Mouse (Mus musculus) R1 (cell line): Measurements from ENCODE around the gene Cfap45.

ENCODE experiments used
- DNase-seq: peaks from one replicate; pipeline ENCODE4 v3.0.0-alpha.2; 2018; ENCODE audit warnings: low read depth, low spot score

The Cfap45 gene

DNA sequence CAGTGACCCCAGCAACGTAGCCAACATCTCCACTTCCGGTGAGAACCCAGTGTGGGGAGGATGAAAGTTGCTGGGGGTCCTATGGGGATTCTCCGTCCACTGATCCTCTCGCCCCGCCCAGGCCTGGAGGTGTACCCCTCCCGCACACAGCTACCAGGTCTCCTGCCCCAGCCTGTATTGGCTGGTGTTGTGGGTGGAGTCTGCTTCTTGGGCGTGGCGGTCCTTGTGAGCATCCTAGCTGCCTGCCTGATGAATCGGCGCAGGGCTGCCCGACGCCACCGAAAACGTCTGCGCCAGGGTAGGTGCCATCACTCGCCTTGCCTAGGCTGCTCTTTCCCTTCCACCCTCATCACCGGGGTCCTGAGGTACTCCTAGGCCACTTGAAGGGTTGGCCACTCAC is 24.6 kb upstream of the Cfap45 start:
- peak; percentile 74 for DNase-seq

DNA sequence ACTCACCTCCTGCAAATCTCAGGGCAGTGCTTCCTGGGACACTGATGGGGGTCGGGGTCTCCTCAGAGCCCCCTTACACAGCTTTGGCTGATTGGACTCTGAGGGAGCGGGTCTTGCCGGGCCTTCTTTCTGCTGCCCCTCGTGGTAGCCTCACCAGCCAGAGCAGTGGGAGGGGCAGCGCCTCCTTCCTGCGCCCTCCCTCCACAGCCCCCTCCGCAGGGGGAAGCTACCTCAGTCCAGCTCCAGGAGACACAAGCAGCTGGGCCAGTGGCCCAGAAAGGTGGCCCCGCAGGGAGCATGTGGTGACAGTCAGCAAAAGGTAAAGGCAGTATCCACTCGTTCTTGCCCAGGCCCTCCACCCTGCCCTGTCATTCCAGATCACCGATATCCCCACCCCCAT is 23.2 kb upstream of the Cfap45 start:
- DNase-seq = no peak

DNA sequence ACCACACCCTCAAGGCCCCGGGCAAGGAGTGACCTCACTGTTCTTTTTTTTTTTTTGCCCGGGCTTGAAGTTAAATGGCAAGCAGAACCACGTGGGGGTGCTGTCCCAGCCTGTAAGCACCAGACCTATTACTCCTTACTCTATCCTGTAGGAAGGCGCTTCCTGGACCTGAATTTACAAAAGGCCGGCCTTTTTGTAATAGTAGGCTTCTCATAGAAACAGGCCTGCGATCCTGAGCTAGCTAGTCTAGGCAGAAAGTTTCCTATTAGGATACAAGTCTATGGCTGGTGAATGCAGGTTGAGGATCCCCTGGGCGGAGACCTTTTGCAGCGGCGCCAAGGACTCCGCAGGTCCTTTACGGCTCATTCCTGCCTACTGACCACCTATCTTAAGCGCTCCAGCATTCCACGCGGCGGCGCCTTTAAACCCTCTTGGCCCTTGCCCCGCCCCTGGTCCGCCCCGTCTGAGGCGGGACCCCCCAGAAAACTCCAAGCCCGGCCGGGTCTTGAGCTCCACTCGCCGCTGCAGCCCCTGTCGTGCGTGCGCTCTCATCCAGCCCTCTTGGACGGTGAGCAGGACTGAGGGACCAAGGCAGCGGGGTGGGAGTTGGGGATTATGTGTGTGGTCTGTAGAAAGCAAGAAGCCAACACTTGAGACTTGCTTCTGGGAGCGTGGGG is 20.7 kb upstream of the Cfap45 start, which contains the start of gene Tagln2:
Gene Tagln2 (plus strand): TSS at position 283 of the 677 bp plus-strand sequence.
- DNase-seq = peak; percentile 91

DNA sequence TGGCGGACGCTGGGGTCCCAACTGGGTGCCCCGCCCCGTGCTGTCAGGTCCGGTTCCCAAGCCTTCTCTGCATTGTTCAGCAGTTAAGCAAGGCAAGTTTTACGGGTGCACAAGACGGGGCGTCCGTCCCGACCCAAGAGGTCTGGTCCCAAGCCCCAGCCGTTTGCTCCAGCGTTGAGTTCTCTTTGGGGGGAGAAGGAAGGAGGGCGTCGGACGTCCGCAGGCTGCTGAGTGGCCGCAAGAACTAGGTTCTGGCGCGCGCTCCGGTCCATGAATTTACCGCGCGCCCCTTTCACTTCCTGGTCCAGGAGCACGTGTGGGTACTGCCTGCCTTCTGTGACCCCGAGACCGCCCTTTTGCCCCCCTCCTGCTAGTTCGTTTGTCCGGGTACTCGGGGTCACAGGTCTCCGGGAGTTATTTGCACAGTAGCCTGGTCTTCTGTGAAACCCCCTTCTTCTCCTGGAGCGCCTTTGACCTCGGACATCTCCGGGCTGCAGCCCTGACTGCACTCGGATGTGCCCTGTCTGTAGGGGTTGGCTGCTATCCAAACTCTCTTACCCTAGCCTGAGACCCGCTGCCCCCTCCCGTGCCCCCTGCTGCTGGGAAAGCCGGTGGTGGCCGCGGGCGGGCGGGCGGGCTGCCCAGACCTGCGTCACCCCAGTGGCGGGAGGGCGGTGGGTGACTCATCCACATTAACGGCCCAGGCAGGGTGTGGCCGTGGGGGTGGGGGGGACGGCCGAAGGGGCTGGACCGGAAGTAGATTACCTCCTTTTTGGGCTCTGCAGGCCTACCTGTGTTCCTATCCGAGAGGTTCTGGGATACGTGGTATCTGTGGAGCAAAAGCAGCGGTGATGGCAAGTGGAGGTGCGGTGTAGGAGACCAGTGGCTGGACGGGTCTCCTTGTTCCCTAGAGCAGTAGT is 19.9 kb upstream of the Cfap45 start:
- peak; percentile 52 for DNase-seq

DNA sequence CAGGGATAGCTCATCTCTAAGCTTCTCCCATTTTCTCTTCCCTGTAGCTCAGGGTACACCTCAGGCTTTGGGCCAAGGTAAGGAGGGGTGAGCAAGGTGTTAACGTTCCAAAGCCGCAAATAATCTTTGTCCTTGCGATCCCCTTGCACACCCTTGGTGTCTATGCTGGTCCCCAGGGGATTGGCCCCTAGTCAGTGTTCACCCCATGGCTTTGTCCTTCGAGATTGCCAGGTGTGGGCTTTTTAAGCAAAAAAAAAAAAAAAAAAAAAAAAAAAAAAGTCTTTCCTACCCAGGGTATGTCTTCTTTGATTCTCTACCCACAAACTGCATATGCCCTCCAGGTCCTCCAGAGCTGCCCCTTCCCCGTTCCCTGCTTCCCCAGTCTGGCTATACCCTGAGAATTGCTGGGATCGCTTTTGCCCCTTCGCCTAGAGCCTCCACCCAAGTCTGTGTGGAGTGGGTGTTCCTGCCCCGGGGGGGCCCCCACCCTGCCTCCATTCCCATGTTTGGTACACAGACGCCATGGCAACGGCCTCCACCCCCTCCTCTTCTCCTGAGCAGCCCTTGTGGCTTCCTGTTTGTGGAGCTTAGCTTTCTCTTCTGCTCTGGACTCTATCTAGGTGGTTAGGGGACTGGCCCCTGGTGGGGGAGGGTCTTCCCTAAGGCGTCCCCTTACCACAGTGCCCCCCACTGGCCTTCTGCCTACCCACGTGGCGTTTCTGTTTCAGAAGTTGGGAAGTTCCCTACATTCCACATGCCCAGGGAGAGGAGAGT is 19.0 kb upstream of the Cfap45 start:
- DNase-seq = peak; percentile 64

DNA sequence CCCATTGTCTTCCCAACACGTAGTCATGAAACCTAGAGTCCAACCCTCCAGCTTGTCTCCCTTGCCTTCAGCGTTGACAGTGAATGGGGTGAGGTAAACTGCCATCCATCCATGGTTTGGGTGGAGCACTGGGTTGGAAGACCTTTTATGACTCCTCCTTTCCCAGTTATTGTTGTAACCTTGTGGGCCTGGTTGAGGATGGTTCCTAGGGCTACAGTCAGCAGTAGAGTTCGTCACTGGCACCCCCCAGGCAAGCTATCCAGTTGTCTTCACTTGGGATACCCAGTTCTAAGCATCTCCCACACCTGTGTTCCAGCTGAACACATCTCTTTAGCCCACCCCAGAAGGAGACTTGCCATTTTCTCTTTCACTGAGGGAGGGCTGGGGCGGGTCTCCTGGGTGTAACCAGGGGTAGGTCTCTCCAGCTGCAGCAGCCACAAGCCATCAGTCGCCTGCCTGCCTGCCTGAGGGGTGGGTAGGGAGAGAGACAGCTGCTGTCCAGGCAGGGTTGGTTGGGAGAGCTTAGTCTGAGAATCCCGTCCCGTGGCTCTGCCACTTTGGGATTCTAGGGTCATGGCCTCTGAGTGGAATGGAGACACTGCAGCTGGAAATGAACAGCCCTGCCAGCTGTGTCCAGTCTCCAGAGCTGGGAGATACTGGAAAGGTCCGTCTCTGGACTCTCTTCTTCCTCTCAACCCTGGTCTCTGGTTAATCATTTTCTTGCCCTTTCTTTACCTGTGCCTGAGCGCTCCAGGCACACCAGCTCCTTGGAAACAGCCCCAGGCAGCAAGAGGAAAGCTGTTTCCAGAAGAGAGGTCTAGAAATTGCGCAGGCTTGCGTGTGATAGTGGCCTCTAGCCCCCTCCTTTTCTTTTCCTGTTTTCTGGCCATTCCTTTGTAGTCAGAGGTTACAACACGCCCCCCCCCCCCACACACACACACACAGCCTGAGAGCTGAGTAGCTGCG is 18.2 kb upstream of the Cfap45 start:
- no peak for DNase-seq

DNA sequence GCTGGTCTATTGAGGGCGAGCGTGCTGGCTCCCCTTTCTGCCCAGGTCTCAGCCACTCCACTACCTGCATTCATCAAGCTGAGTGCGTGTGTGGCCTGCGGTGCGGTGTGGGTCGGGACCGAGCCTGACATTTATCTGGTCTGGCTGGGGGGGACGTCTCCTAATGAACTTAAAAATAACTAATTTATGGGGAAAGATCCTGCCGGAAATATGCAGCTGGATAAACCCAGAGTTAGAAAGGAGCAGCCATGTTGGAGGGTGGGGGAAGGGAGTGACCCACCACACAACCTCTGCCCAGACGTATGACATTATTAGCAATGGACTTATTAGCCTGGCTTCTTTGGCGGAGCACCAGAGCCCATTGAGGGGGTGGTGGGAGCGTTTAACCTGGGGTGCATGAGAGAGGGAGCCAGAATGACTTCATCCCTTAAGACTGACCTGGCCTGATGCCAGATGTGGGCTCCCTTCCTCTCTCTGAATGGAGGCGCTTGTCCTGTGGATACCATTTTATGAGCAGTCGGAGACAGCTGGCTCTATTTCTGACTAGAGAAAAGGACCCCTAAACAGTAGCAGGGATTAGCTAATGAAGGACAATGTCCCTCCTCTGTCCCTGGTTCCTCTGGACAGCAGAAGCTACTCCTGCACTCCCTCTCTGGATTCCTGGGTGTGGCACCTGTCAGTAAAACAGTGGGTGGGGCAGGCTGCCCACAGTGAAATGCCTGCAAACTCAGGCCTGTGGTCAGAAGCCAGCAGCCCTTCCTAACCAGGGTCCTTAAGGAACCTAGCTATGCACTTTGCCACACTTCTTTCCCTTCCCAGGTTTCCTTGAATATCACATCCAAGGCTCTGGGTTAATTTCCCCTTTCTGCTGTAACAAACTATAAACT is 17.2 kb upstream of the Cfap45 start:
- no peak for DNase-seq

DNA sequence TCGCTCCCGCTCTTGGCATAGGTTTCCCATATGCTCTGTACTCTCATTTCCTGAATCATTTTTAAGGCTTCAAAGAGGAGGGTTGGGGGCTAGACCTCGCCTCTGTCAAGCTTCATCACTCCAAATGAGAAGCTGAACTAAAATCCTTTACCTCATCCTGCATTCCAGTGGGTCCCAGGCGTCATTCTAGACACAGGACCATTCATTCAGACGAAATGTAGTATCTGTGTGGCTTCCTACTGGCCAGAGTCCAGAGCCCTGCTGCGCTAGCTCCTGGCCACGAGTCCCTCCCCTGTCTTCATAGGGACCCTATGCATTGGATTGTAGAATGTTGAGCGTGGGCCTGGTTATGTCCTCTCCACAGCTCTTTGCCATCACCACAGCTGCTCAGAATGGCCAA is 15.8 kb upstream of the Cfap45 start:
- DNase-seq = no peak

DNA sequence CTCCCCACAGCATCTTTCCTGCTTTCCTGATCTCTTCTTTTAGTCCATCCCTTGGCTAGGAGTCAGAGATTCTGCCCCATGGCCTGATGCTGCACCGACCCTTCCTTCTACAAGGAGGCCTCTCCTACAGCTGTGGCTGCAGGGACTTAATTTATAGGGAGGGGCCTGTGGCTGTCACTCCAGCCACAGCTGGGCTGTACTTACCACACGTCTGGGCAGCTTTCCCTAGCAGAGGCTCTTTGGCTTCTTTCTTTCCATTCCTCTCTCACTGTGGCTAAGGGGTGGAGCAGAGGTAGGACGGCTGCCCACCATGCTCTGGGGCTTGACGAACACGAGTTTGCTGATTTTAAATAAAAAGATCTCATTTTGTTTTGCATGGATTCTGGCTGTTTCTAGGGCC is 13.6 kb upstream of the Cfap45 start:
- DNase-seq = no peak

DNA sequence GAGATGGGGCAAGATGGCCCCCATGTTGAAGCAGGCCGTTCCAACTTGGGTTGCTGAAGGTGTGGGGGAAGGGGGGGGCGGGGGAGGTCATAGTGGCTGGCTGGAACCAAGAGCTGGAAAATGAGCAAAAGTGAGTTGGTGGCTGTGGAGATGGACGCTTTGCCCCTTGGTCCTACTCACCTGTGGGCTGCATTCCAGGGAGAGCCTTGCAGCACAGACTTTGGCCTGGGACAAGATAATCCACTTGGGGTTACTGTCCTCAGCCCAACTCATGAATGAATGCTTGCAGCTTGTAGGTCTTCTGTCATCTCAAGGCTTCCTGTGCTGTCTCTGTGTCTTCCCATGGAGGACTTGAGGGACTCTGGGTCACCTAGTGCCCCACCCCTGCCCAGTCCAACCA is 12.9 kb upstream of the Cfap45 start:
- DNase-seq = no peak

DNA sequence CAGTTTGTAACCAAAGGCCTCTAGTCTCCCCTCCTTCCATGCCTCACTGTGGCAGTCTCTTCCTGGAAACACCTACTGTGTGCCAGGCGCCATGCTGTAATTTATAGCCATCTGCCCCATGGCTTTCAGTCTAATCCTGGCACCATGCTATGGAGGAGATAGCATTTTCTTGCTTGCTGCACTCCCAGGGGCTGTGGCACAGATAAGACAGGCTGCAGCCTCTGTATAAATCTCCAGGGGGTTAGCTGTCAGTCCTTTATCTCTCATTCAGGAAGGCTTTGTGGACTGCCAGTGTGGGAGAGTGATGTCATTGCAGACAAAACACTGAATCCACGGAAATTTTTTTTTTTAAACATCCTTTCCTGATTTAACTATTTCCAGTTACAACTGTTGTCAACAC is 12.4 kb upstream of the Cfap45 start:
- DNase-seq = no peak

DNA sequence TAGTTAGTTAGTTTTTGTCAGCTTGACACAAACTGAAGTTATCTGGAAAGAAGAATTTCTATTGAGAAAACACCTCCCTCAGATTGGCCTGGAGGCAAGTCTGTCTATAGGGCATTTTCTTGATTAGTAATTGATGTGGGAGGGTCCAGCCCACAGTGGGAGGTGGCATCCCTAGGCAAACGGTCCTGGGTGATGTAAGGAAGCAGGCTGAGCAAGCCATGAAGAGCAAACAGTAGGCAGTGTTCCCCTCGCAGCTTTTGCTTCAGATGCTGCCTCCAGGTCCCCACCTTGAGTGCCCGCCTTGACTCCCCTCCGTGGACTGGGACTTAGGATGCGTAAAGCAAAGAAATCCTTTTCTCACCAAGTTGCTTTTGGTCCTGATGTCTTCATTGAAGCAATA is 11.4 kb upstream of the Cfap45 start:
- no peak for DNase-seq

DNA sequence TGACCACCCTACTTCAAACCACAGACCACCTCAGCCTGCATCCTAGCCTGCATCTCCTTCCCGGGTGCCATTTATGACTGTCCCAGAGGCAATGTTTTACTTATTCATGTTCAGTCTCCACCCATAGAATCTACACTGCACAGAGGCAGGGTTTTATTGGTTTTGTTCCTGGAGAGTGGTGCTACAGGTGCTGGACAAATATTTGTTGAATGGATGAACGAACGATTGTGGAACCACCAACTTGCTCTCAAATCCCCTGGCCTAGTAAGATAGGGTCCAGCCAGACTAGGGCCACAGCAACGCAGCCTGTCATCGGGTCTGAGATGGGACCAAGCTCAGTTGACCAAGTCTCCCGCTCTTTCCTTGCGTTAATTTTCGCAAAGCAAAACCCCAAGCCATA is 10.6 kb upstream of the Cfap45 start:
- no peak for DNase-seq

DNA sequence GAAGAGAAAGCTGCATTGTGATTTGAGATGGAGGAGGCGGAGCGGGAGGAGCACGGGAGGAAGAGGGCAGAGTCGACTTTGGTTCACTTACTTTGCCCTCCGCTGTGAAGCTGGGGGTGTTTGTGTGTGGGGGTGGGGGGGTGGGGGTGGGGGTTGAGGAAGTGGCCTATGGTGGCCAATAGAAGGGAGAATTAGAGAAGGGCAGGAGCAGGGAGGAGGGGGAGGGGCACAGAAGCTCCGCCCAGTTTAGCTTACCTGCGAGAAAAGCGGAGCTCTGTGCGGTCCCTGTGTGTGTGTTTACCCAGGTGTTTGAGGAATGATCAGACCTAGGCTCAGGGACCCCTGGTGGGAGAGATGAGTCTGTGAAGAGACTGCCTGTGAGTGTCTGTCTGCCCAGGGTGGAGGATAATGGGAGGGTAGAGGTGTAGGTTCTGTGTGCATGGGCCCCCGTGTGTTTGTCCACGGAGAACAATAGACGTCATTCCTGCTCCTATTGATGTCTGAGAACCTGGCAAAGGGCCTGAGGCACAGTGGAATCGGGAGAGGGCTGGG is 10.1 kb upstream of the Cfap45 start:
- DNase-seq = peak; percentile 76

DNA sequence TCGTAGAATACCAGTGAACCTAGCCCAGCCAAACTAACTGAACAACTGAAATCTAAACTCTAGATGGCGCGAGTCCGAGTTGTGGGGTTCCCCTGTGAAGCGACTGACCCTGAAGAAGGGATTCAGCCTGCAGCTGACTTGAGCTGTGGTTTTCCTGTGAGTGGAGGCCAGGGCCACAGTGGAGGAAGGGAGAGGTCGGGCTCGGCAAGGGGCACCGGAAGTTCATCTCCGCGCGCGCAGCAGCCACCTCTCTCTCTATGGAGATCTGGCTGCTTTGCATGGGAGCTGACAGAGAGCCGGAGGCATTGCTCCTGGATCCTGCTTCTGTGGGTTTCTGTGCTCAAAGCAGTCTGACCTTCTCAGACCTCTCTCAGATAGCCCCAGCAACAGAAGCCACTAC is 7.6 kb upstream of the Cfap45 start:
- DNase-seq = peak; percentile 65

DNA sequence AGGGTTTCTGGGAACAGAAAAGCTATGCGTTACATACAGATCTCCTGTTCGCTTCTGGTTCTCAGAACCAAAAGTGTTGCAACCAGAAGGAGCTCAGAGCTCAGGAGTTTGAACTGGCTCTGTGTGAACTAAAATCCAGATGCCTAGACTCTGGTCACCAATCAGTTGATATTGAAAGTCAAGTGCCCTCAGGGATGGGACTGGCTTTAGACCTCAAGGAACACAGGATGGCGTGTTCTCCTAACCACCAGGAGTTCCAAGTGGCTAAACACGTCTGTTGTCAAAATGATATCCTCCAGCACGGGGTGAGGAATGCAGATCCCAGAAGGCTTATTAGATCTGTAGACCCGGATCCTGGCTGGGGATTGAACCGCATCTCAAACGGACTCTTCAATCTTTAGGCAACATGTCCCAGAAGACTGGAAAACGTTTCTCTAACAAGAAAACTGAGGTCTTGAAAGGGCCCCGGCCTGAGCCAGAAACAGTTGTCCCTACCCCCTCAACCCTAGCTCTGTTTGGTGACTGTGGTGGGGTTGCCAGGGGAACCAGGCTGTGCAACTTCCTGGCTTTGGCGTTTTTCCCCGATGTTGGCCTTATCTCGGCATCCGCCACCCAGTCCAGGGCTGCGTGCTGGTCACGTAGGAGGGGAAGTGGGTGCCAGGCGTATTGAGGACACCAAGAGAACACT is 6.9 kb upstream of the Cfap45 start:
- DNase-seq = peak; percentile 56

DNA sequence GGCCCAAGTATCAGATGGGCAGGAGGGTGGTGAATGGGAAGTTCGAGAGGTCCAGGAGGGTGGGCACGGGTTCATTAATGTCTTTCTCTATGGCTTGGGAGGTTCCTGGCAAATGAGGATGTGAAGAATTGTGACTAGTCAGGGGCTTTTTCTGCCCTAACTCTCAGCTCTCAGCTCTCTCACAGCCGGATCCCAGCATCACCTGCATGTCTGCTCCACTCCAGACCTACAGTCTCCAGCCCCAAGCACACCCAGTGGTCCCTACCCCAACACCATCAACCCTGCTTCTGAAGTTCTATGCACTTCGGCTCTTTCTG is 6.4 kb upstream of the Cfap45 start:
- DNase-seq = no peak

DNA sequence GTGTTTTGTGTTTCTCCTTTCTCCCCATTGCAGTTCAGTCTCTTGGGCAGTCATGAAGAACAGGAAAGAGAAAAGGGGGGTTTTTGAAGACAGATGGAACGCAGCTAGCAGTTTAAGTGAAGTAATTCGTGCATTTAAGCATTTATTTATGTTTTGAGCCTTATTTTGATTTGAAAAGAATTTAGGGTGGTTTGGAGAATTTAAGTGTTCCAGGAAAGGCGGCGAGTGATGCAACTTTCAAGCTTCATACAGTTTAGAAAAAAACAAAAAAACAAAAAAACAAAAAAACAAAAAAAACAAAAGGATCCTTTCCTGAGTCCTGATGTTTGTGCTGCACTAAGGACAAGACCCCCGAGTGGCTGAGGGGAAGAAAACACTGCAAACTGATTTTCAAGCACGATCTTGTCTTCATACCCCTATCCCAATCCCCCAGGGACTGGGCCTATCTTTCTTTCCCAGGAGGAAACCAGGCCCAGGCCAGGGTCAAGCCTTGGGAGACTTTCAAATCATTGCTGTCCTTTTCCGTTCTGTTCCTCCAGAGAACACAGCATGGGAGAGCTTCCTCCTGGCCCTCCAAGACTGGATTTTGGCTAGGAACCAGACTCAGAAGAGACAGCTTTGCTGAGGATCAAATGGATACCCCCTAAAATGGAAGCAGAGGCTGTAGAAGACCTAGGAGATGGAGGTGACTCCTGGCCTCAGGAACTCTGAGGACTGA is 5.9 kb upstream of the Cfap45 start:
- DNase-seq = no peak

DNA sequence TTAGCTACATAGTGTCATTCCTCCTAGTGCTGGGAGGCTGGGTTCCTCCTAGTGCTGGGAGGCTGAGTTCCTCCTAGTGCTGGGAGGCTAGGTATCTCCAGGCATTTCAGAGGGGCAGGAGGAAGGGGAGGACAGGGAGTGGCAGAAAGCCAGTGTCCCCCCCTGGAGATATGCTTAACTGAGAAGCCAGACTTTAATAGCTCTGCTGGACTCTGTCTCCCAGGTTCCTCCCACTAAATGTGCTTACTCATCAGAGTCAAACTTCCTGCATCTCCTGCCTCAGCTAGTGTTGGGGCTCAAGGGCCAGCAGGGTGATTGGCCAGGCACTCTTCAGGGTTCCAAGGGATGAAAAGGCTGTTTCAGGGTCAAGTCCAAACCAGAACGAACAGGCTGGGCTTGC is 5.2 kb upstream of the Cfap45 start:
- DNase-seq = peak; percentile 61
